Mouse (Mus musculus) Patski (cell line): ENCODE measurements around the gene Cep68. TPM values are rescaled to one million over a fixed set of nuclear protein-coding genes. Genes with fewer than 3 reads are reported as not detected.

ENCODE experiments used
- ATAC-seq: fragments of 100-300 bp; one replicate; pipeline ENCODE4 v1.8.0; 2021
- CTCF ChIA-PET: fragments of 350-600 bp; sonication (Branson Sonifier 250); formaldehyde crosslinking; loops from one replicate; lab custom pipeline; 2022; ENCODE audit warnings: inconsistent platforms; lab: Charles Lee
- POLR2A ChIA-PET: fragments of 350-600 bp; sonication (Branson Sonifier 250); formaldehyde crosslinking; loops from one replicate; lab custom pipeline; 2022; ENCODE audit warnings: antibody characterized with exemption, inconsistent platforms; lab: Charles Lee
- DNase-seq: peaks from one replicate; pipeline ENCODE4 v3.0.0-alpha.2; 2011; ENCODE audit warnings: low read depth, low spot score
- H3K27me3 ChIP-seq: fragments of 371-371 bp; one replicate; pipeline ENCODE4 v1.5.1; 2021
- CTCF ChIP-seq: fragments of 100-300 bp; IDR thresholded peaks from one replicate; pipeline ENCODE4 v1.5.1; 2021
- in situ Hi-C: fragments of 300-500 bp; cut with MboI; formaldehyde crosslinking; loops from 3 replicates; pipeline ENCODE4 v1.11.1; 2018; ENCODE audit warnings: low pct_unique_long_range_greater_than_20kb, mixed read lengths
- polyA plus RNA-seq: library from polyadenylated mRNA; unstranded; gene quantifications from one replicate; pipeline ENCODE4 v1.2.3, GENCODE M21; 2021

The Cep68 gene
- polyA plus RNA-seq, result 31.5 TPM

GRCm38 (mm10) chr11:20249296-20250110 is at the start of gene Cep68:
Cep68 (minus strand) TSS chr11:20249429.
- POLR2A ChIA-PET, result interaction anchor here (0.6 to 0.9 kb wide), 5 partner anchors 9 to 262 kb away, joined by 3 read pairs; partner anchors contain the start of gene Slc1a4
- CTCF ChIA-PET, result interaction anchor here (1.3 to 2.7 kb wide), 3 partner anchors 14 to 84 kb away, joined by 3 to 9 read pairs (median 6); partner anchors contain the start of gene Slc1a4
- peak; percentile 98 for ATAC-seq
- H3K27me3 ChIP-seq, result no peaks in the 10 kb centered on the region
- TF ChIP-seq CTCF, result no peak
- in situ Hi-C loops, result loop anchor here (25.0 kb wide), 1 partner anchor 112 kb away; no protein-coding TSS in a partner anchor
- peak; percentile 80 for DNase-seq

GRCm38 (mm10) chr11:20284463-20284862 is 35.2 kb upstream of the Cep68 start:
- POLR2A ChIA-PET, result no interaction called here
- no peaks in the 10 kb centered on the region for H3K27me3 ChIP-seq
- CTCF ChIA-PET, result no interaction called here
- in situ Hi-C loops, result no loop called here
- DNase-seq (no peak), ATAC-seq (no peak)
- no peak for TF ChIP-seq CTCF

GRCm38 (mm10) chr11:20282601-20283219 is 33.5 kb upstream of the Cep68 start:
- ATAC-seq, result no peak
- in situ Hi-C loops, result no loop called here
- no peaks in the 10 kb centered on the region for H3K27me3 ChIP-seq
- no peak for TF ChIP-seq CTCF
- DNase-seq, result no peak
- ChIA-PET POLR2A (no interaction called here), CTCF (no interaction called here)

GRCm38 (mm10) chr11:20280982-20281381 is 31.8 kb upstream of the Cep68 start:
- no peaks in the 10 kb centered on the region for H3K27me3 ChIP-seq
- DNase-seq, result no peak
- no peak for TF ChIP-seq CTCF
- ChIA-PET CTCF (no interaction called here), POLR2A (no interaction called here)
- no peak for ATAC-seq
- in situ Hi-C loops, result no loop called here

- no peak for TF ChIP-seq CTCF
- DNase-seq (no peak), ATAC-seq (no peak)
- in situ Hi-C loops, result no loop called here
- no peaks in the 10 kb centered on the region for H3K27me3 ChIP-seq
- ChIA-PET POLR2A (no interaction called here), CTCF (no interaction called here)
Measured at GRCm38 (mm10) chr11:20278702-20279101, 29.5 kb upstream of the Cep68 start.

GRCm38 (mm10) chr11:20277106-20277505 is 27.9 kb upstream of the Cep68 start:
- no peak for ATAC-seq
- ChIA-PET CTCF (interaction anchor here (1.4 kb wide), 1 partner anchor 35 kb away, joined by 4 read pairs; no protein-coding TSS in a partner anchor), POLR2A (no interaction called here)
- H3K27me3 ChIP-seq, result no peaks in the 10 kb centered on the region
- DNase-seq, result no peak
- TF ChIP-seq CTCF, result no peak
- in situ Hi-C loops, result no loop called here

- no peak for TF ChIP-seq CTCF
- in situ Hi-C loops, result no loop called here
- no peak for DNase-seq
- CTCF ChIA-PET, result interaction anchor here (1.3 kb wide), 1 partner anchor 58 kb away, joined by 6 read pairs; no protein-coding TSS in a partner anchor
- ATAC-seq, result no peak
- POLR2A ChIA-PET, result no interaction called here
- H3K27me3 ChIP-seq, result no peaks in the 10 kb centered on the region
Measured at GRCm38 (mm10) chr11:20275974-20276373, 26.7 kb upstream of the Cep68 start.

GRCm38 (mm10) chr11:20269885-20270284 is 20.7 kb upstream of the Cep68 start:
- POLR2A ChIA-PET, result no interaction called here
- no peak for ATAC-seq

GRCm38 (mm10) chr11:20262628-20263380 is 13.6 kb upstream of the Cep68 start:
- CTCF ChIA-PET, result interaction anchor here (0.9 to 2.4 kb wide), 13 partner anchors 8 to 500 kb away, joined by 3 to 21 read pairs (median 4); partner anchors contain the start of genes Cep68 and Slc1a4
- DNase-seq, result no peak
- no peak for ATAC-seq
- POLR2A ChIA-PET, result interaction anchor here (0.6 to 2.1 kb wide), 2 partner anchors 70 to 135 kb away, joined by 3 to 5 read pairs; partner anchors contain the start of gene Slc1a4
- in situ Hi-C loops, result loop anchor here (25.0 kb wide), 1 partner anchor 126 kb away; no protein-coding TSS in a partner anchor
- H3K27me3 ChIP-seq, result no peaks in the 10 kb centered on the region
- TF ChIP-seq CTCF, result peak; percentile 38

More at GRCm38 (mm10) chr11:20269885-20270284, 20.7 kb upstream of the Cep68 start:
- no peak for DNase-seq
- no peak for TF ChIP-seq CTCF
- in situ Hi-C loops, result loop anchor here (5.0 to 25.0 kb wide), 2 partner anchors 127 to 133 kb away; no protein-coding TSS in a partner anchor
- CTCF ChIA-PET, result no interaction called here
- H3K27me3 ChIP-seq, result no peaks in the 10 kb centered on the region

- no peak for TF ChIP-seq CTCF
- DNase-seq, result no peak
- in situ Hi-C loops, result loop anchor here (25.0 kb wide), 1 partner anchor 117 kb away; no protein-coding TSS in a partner anchor
Measured at GRCm38 (mm10) chr11:20254791-20255190, 5.6 kb upstream of the Cep68 start.

More at GRCm38 (mm10) chr11:20254791-20255190, 5.6 kb upstream of the Cep68 start:
- POLR2A ChIA-PET, result no interaction called here
- no peaks in the 10 kb centered on the region for H3K27me3 ChIP-seq
- CTCF ChIA-PET, result interaction anchor here (0.9 kb wide), 1 partner anchor 8 kb away, joined by 6 read pairs; no protein-coding TSS in a partner anchor
- ATAC-seq, result no peak
